Mouse (Mus musculus) kidney, embryonic 16.5 days (tissue): ENCODE measurements around the gene Mief1. TPM values are rescaled to one million over a fixed set of nuclear protein-coding genes. Genes with fewer than 3 reads are reported as not detected.

Experiments
- ATAC-seq: fragments of 200-750 bp; cut with Nextera tagmentation; 2 replicates; pipeline ENCODE4 v1.8.0; 2017; ENCODE audit warnings: moderate TSS enrichment; ENCODE audit not compliant: low FRiP score, low TSS enrichment
- H3K27ac ChIP-seq: fragments of 300-500 bp; sonication (generic); 2 replicates; pipeline ENCODE4 v1.5.1; 2014; ENCODE audit warnings: low read length
- H3K27me3 ChIP-seq: fragments of 300-500 bp; sonication (generic); 2 replicates; pipeline ENCODE4 v1.6.1; 2014; ENCODE audit warnings: low read length, control low read depth, mixed read lengths; ENCODE audit not compliant: insufficient read depth
- H3K36me3 ChIP-seq: fragments of 300-500 bp; sonication (generic); 2 replicates; pipeline ENCODE4 v1.6.1; 2014; ENCODE audit warnings: low read length, control low read depth, mixed read lengths; ENCODE audit not compliant: insufficient read depth
- H3K4me1 ChIP-seq: fragments of 300-500 bp; sonication (generic); 2 replicates; pipeline ENCODE4 v1.6.1; 2014; ENCODE audit warnings: low read length, control low read depth, mixed read lengths; ENCODE audit not compliant: insufficient read depth
- H3K4me2 ChIP-seq: fragments of 300-500 bp; sonication (generic); replicated peaks from 2 replicates; pipeline ENCODE4 v1.6.1; 2014; ENCODE audit warnings: low read depth, low read length
- H3K4me3 ChIP-seq: fragments of 300-500 bp; sonication (generic); 2 replicates; pipeline ENCODE4 v1.5.1; 2014; ENCODE audit warnings: mild to moderate bottlenecking, low read length
- H3K9ac ChIP-seq: fragments of 300-500 bp; sonication (generic); replicated peaks from 2 replicates; pipeline ENCODE4 v1.6.1; 2014; ENCODE audit warnings: low read length
- H3K9me3 ChIP-seq: fragments of 300-500 bp; sonication (generic); 2 replicates; pipeline ENCODE4 v1.6.1; 2016; ENCODE audit warnings: low read length, control low read depth
- WGBS: fragments of 180-500 bp; shearing (Covaris S2); extraction: QIAGEN DNeasy Blood & Tissue Kit; methylation state at CpG from one replicate; pipeline ENCODE4 v1.1.7; 2014; 5-methylcytosine and 5-hydroxymethylcytosine counted together
- polyA plus RNA-seq: library from polyadenylated mRNA; unstranded; fragments of >200 nt; fragmentation: Nextera tagmentation; extraction: Ambion mirVana; gene quantifications from 2 replicates; pipeline ENCODE4 v1.2.1, GENCODE M21; 2015

The Mief1 gene
- polyA plus RNA-seq, 1 experiment from 2014 or later: 36.3 TPM

GRCm38 (mm10) chr15:80206057-80206565 lies 27.7 kb upstream of the Mief1 start:
- H3K27me3 ChIP-seq: no peaks in the 10 kb centered on the region
- 87% methylated on average over 3 of the region's 3 CpGs for whole genome bisulfite sequencing
- H3K27ac ChIP-seq: no peak overlapping the region
- no peak overlapping the region for H3K4me3 ChIP-seq
- H3K36me3 ChIP-seq: no peaks in the 10 kb centered on the region
- ATAC-seq: no peak
- 0 out of 2 replicates have a peak, but pooled peaks cover 5% of the 10 kb centered on the region for H3K4me1 ChIP-seq
- no peak overlapping the region for H3K4me2 ChIP-seq
- no peak overlapping the region for H3K9ac ChIP-seq
- no peaks in the 10 kb centered on the region for H3K9me3 ChIP-seq

DNA sequence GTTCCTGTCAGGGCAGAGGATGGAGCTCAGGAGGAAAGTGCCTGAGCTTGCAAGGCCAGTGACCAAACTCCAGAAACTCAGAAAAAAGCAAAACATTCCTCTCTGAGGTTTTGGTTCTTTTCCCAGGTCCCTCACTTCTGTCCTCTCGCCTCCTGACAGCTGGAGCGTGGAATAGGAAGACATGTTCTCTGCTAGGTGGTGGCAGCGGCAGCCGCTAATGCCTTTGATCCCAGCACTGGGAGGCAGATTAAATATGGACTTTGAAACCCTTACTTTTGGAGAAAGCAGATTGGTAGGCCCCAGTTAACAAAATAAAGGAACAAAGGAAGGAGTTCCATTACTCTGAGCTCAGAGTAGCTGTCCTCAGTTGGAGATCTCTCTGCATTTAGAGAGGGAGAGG lies 25.4 kb upstream of the Mief1 start:
- H3K36me3 ChIP-seq: peaks cover 7% of the 10 kb centered on the region; the same call in 1 of the 2 replicates
- no peak overlapping the region for H3K9ac ChIP-seq
- peak overlapping the region; percentile 34; the same call in 1 of the 2 replicates for H3K27ac ChIP-seq
- H3K27me3 ChIP-seq: no peaks in the 10 kb centered on the region
- H3K9me3 ChIP-seq: no peaks in the 10 kb centered on the region
- ATAC-seq: no peak
- no peak overlapping the region for H3K4me2 ChIP-seq
- no peak overlapping the region for H3K4me3 ChIP-seq
- 12% methylated on average over 4 of the region's 4 CpGs for WGBS
- 0 out of 2 replicates have a peak, but pooled peaks cover 5% of the 10 kb centered on the region for H3K4me1 ChIP-seq

DNA sequence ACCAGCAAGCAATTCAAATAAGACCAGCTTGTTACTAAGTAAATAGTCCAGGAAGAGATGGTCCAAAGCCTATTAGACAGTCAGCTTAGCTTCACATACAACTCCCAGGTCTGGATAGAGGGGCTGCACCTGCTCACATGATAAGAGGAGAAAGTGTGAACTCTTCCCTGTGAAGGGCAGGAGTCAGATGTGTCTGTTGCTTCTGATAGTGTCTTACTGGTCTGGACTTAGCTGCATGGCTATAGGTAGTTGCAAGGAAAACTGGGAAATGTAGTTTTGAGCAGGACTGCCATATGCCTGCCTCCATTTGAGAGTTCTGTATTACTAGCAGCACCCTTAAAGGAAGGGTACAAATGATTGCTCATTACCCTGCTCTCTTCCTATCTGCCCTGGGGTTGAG lies 20.1 kb upstream of the Mief1 start:
- H3K27me3 ChIP-seq: no peaks in the 10 kb centered on the region
- H3K36me3 ChIP-seq: peaks cover 7% of the 10 kb centered on the region; the same call in 1 of the 2 replicates
- no peak overlapping the region for H3K4me3 ChIP-seq
- 0 out of 2 replicates have a peak, but pooled peaks cover 2% of the 10 kb centered on the region for H3K4me1 ChIP-seq
- H3K9ac ChIP-seq: no peak overlapping the region
- no peak overlapping the region for H3K4me2 ChIP-seq
- no peak for ATAC-seq
- no peaks in the 10 kb centered on the region for H3K9me3 ChIP-seq
- H3K27ac ChIP-seq: no peak overlapping the region

- Histone ChIP-seq H3K9me3 (no peaks in the 10 kb centered on the region), H3K27ac (no peak overlapping the region), H3K9ac (no peak overlapping the region), H3K4me2 (no peak overlapping the region), H3K4me3 (no peak overlapping the region), H3K36me3 (peaks cover 7% of the 10 kb centered on the region; the same call in 1 of the 2 replicates), H3K27me3 (no peaks in the 10 kb centered on the region), H3K4me1 (peaks cover 6% of the 10 kb centered on the region; the same call in 1 of the 2 replicates)
- 12% methylated on average over 10 of the region's 10 CpGs for WGBS
- no peak for ATAC-seq
Observed at GRCm38 (mm10) chr15:80215716-80216479, 17.9 kb upstream of the Mief1 start.

DNA sequence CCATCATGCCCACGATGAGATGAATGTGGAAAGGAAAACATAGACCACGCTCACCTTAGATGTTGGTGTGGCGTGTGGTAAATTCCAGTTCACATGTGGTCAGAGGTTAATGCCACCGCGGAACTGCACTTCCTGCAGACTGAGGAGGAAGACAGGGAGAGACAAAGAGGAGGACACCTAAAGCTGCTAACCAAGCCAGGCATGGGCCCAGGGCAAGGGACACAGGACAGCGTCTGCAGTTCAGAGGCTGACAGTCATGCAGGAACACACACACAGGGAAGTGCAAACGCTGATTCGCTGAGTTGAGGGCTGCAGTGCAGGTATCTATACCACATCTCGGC lies 17.4 kb upstream of the Mief1 start:
- no peak for ATAC-seq
- peaks cover 6% of the 10 kb centered on the region; the same call in 1 of the 2 replicates for H3K36me3 ChIP-seq
- WGBS: 62% methylated on average over 9 of the region's 9 CpGs
- no peak overlapping the region for H3K27ac ChIP-seq
- H3K9ac ChIP-seq: no peak overlapping the region
- no peaks in the 10 kb centered on the region for H3K9me3 ChIP-seq
- no peak overlapping the region for H3K4me3 ChIP-seq
- no peaks in the 10 kb centered on the region for H3K27me3 ChIP-seq
- peaks cover 6% of the 10 kb centered on the region; the same call in 1 of the 2 replicates for H3K4me1 ChIP-seq
- no peak overlapping the region for H3K4me2 ChIP-seq

DNA sequence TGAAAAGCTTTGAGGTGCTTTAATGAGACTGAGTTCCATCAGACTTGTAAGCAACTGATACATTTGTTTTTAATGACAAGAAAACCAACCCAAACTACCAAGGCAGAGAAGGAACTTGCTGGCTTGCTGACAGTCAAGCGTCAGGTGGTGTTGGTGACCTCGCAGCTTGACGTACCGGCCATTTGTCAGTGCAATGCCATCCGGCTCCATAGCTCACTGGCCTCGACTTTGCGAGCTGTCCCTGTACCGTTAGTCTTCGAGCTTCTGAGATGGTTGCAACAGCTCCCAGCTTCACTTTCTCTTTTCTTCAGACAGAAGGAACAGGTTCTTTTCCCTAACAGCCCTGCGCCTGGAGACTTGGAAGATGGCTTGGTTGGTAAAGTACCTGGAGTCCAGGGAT lies 16.3 kb upstream of the Mief1 start:
- no peaks in the 10 kb centered on the region for H3K9me3 ChIP-seq

DNA sequence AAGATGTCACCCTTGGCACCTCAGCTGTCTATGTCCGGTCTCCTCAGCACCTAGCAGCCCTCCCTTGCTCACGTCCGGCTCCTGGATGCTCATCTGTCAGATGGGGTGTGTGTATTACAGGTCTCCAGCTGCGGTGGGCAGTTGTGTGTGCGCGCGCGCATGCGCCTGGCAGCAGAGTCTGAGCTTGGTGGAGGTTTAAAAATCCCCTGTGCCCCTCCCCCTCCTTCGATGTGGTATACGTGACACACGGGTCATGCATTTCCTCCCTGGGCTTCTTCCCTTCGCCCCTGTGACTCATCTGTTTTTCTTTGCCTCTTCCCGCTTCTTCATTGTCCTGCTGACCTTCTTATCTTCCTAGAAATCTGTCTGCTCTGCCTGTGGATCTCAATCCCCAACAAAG lies 14.6 kb upstream of the Mief1 start:
- peak; percentile 42; the same call in 1 of the 2 replicates for ATAC-seq
- no peak overlapping the region for H3K27ac ChIP-seq
- H3K4me1 ChIP-seq: peaks cover 6% of the 10 kb centered on the region; the same call in 1 of the 2 replicates
- 27% methylated on average over 14 of the region's 14 CpGs for WGBS
- H3K4me3 ChIP-seq: no peak overlapping the region
- peak overlapping the region; percentile 17; the same call in 1 of the 2 replicates for H3K9ac ChIP-seq
- H3K36me3 ChIP-seq: no peaks in the 10 kb centered on the region
- no peaks in the 10 kb centered on the region for H3K27me3 ChIP-seq
- H3K4me2 ChIP-seq: peak overlapping the region; percentile 28
- H3K9me3 ChIP-seq: no peaks in the 10 kb centered on the region

More for the DNA sequence above, 16.3 kb upstream of the Mief1 start:
- no peaks in the 10 kb centered on the region for H3K36me3 ChIP-seq
- ATAC-seq: no peak
- 80% methylated on average over 10 of the region's 10 CpGs for WGBS
- H3K4me3 ChIP-seq: no peak overlapping the region
- H3K27me3 ChIP-seq: no peaks in the 10 kb centered on the region
- H3K27ac ChIP-seq: no peak overlapping the region
- peaks cover 6% of the 10 kb centered on the region; the same call in 1 of the 2 replicates for H3K4me1 ChIP-seq
- no peak overlapping the region for H3K4me2 ChIP-seq
- no peak overlapping the region for H3K9ac ChIP-seq

DNA sequence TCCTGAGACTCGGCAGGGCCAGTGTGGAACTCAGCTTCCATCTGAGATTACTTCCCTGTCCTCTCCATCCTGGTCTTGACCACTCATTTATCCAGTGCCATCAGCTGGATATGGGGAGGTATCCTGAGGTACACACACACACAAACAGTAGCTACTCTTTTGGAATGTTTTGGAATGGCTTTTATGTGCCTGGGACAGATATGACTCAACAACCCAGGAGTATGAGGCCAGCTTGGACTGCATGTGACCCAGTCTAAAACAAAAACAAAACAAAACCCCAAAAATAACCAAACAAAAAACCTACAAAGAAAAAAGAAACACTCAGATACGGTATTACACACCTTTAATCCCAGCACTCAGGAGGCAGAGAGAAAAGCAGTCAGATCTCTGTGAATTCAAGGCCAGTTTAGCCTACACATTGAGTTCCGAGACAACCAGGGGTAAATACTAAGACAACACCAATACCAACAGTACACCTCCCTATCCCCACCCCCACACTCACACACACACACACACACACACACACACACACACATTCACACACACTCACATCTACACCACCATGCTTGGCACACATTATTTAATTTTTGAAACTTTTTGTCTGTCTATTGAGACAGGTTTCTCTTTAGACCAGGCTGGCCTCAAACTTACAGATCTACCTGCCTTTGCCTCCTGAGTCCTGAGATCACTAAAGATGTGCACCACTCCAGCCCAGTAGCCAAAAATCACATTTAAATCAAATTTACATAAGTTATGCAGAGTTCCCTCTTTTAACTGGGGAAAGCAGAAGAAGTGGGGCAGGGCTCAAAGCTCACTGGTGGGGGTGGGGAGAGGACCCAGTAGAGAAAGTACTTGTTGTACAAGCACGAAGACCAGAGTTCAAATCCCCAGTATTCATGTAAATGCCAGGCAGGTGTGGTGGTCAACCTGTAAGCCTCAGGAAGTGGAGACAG lies 13.8 kb upstream of the Mief1 start:
- ATAC-seq: no peak
- Histone ChIP-seq H3K4me3 (no peak overlapping the region), H3K9me3 (no peaks in the 10 kb centered on the region), H3K4me2 (peak overlapping the region; percentile 28), H3K27me3 (no peaks in the 10 kb centered on the region), H3K27ac (no peak overlapping the region), H3K4me1 (peaks cover 6% of the 10 kb centered on the region; the same call in 1 of the 2 replicates), H3K36me3 (no peaks in the 10 kb centered on the region), H3K9ac (0 out of 2 replicates have a peak overlapping the region, but pooled peaks have one; percentile 17)
- 61% methylated on average over 4 of the region's 4 CpGs for WGBS

DNA sequence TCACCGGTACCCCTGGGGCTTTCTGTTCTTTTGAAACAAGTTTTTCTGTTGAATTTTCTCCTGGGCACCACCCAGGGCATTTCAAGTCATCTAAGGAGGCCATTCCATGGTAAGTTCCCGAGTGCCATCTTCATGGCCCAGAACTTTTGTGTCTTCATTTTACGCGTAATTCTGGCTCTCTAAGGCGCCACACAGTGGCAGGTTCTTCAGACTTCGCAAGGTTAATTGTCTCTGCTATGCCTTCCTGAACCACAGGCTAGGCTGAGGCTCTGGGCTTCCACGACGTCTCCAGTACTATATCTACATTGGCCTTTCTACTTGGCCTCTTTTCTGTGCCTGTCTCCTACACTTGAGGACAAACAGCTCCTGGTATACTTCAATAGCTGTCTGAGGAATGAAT lies 12.8 kb upstream of the Mief1 start:
- no peak overlapping the region for H3K4me3 ChIP-seq
- H3K9ac ChIP-seq: no peak overlapping the region
- no peak overlapping the region for H3K27ac ChIP-seq
- no peaks in the 10 kb centered on the region for H3K27me3 ChIP-seq
- H3K4me2 ChIP-seq: no peak overlapping the region
- no peaks in the 10 kb centered on the region for H3K36me3 ChIP-seq
- ATAC-seq: no peak
- H3K4me1 ChIP-seq: peaks cover 6% of the 10 kb centered on the region; the same call in 1 of the 2 replicates
- H3K9me3 ChIP-seq: no peaks in the 10 kb centered on the region
- WGBS: 66% methylated on average over 8 of the region's 8 CpGs
